Mouse (Mus musculus) midbrain, postnatal 0 days (tissue): ENCODE measurements around the gene Rnd1. TPM values are rescaled to one million over a fixed set of nuclear protein-coding genes. Genes with fewer than 3 reads are reported as not detected.

ENCODE experiments used
- ATAC-seq: fragments of 200-750 bp; cut with Nextera tagmentation; 2 replicates; pipeline ENCODE4 v1.8.0; 2017; ENCODE audit warnings: moderate number of reproducible peaks, mild to moderate bottlenecking, moderate TSS enrichment, moderate library complexity; ENCODE audit not compliant: low FRiP score
- DNase-seq: peaks from one replicate; pipeline ENCODE4 v3.0.0-alpha.2; 2015; ENCODE audit warnings: low spot score
- H3K27ac ChIP-seq: fragments of 300-500 bp; sonication (generic); 2 replicates; pipeline ENCODE4 v1.5.1; 2014; ENCODE audit warnings: low read depth, mild to moderate bottlenecking, low read length, mixed read lengths
- H3K27me3 ChIP-seq: fragments of 300-500 bp; sonication (generic); 2 replicates; pipeline ENCODE4 v1.6.1; 2014; ENCODE audit warnings: low read length, control low read depth, mixed read lengths; ENCODE audit not compliant: insufficient read depth
- H3K36me3 ChIP-seq: fragments of 300-500 bp; sonication (generic); 2 replicates; pipeline ENCODE4 v1.6.1; 2014; ENCODE audit warnings: low read length, control low read depth, mixed read lengths; ENCODE audit not compliant: insufficient read depth
- H3K4me1 ChIP-seq: fragments of 300-500 bp; sonication (generic); 2 replicates; pipeline ENCODE4 v1.6.1; 2014; ENCODE audit warnings: mild to moderate bottlenecking, control low read depth, antibody characterized with exemption, low read length, mixed read lengths; ENCODE audit not compliant: insufficient read depth
- H3K4me2 ChIP-seq: fragments of 300-500 bp; sonication (generic); 2 replicates; pipeline ENCODE4 v1.6.1; 2014; ENCODE audit warnings: low read depth, mild to moderate bottlenecking, low read length, mixed read lengths; ENCODE audit not compliant: poor library complexity, severe bottlenecking
- H3K4me3 ChIP-seq: fragments of 300-500 bp; sonication (generic); 2 replicates; pipeline ENCODE4 v1.5.1; 2014; ENCODE audit warnings: low read depth, mild to moderate bottlenecking, low read length, moderate library complexity
- H3K9ac ChIP-seq: fragments of 300-500 bp; sonication (generic); replicated peaks from 2 replicates; pipeline ENCODE4 v1.6.1; 2014; ENCODE audit warnings: mild to moderate bottlenecking, low read length, moderate library complexity, mixed read lengths; ENCODE audit not compliant: poor library complexity, severe bottlenecking
- H3K9me3 ChIP-seq: fragments of 300-500 bp; sonication (generic); 2 replicates; pipeline ENCODE4 v1.6.1; 2016; ENCODE audit warnings: low read length, control low read depth
- CTCF ChIP-seq: IDR thresholded peaks from 2 replicates; pipeline ENCODE4 v1.5.1; 2016; ENCODE audit warnings: antibody characterized with exemption, mild to moderate bottlenecking
- WGBS: fragments of 180-500 bp; shearing (Covaris S2); extraction: QIAGEN DNeasy Blood & Tissue Kit; methylation state at CpG from one replicate; pipeline ENCODE4 v1.1.7; 2014; 5-methylcytosine and 5-hydroxymethylcytosine counted together
- polyA plus RNA-seq: library from polyadenylated mRNA; unstranded; fragments of >200 nt; fragmentation: Nextera tagmentation; extraction: Ambion mirVana; gene quantifications from 2 replicates; pipeline ENCODE4 v1.2.1, GENCODE M21; 2015
- total RNA-seq: library from RNA; depleted of rRNA; stranded (reverse); fragments of >200 nt; gene quantifications from 2 replicates; pipeline ENCODE4 v1.2.3, GENCODE M21; 2014

Gene Rnd1
- total and polyA plus RNA-seq, 2 experiments from 2014 or later, result 20.7 to 42.9 TPM

DNA sequence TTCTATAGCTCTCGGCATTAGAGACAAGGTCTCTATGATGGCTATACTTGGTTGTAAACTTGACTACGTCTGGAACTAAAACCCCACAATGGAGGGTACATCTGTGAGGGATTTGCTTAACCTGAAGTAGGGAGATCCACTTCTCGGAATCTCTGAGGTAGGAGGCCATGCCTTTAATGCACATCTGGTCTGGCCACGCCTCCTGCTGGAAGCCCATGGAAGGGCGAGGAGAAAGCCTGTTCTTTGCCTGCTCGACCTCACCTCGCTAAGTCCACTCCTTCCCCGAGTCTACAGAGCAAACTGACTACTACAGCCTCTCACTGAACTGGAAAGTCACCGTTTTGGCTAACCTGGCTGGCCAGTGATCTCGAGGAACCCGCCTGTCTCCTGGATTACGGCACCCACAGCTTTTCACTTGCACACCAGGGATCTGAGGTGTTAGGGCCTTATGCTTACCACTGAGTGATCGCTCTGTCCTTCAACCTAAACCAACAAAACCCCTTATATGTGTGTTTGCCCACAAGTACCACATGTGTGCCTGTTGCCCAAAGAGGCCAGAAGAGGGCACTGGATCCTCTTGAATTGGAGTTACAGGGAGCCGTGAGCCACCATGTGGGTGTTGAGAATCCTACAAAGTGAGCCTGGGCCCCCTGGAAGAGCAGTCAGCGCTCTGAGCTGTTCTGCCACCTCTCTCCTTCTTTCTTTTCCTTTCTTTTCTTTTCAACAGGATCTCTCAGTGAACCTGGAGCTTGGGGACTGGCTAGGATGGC, 20.1 kb downstream of the Rnd1 start:
- H3K27ac ChIP-seq, result no peak overlapping the region
- TF ChIP-seq CTCF, result peak; percentile 33
- 90% methylated on average over 15 of the region's 15 CpGs for WGBS
- H3K36me3 ChIP-seq, result peaks cover 45% of the 10 kb centered on the region
- H3K9me3 ChIP-seq, result no peaks in the 10 kb centered on the region
- H3K27me3 ChIP-seq, result no peaks in the 10 kb centered on the region
- no peak overlapping the region for H3K4me2 ChIP-seq
- no peak overlapping the region for H3K9ac ChIP-seq
- no peak for DNase-seq
- ATAC-seq, result no peak
- H3K4me1 ChIP-seq, result no peaks in the 10 kb centered on the region
- H3K4me3 ChIP-seq, result no peak overlapping the region

DNA sequence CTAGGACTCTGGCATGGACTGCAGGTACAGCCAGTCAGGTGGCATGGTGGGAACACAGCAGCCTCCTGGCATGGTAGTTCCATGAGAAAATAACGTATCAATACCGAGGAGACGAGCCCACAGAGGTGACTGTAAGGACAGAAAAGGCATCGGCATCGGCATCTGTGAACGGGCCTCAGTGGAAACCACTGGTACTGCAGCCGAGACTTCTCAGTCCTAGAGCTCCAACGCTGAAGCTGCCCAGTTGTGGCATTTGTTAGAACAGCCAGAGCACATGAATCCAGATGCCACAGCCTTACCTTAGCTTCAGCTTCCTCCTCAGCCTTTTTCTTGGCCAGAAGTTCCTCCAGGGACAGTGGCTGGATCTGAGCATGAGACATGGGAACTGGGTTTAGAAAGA, 25.1 kb downstream of the Rnd1 start:
- DNase-seq (no peak), ATAC-seq (no peak)
- 96% methylated on average over 8 of the region's 8 CpGs for WGBS
- Histone ChIP-seq H3K4me3 (no peak overlapping the region), H3K27ac (no peak overlapping the region), H3K9ac (no peak overlapping the region), H3K4me2 (no peak overlapping the region), H3K4me1 (no peaks in the 10 kb centered on the region), H3K9me3 (no peaks in the 10 kb centered on the region), H3K36me3 (peaks cover 76% of the 10 kb centered on the region), H3K27me3 (no peaks in the 10 kb centered on the region)
- no peak for TF ChIP-seq CTCF

- no peak overlapping the region for H3K4me2 ChIP-seq
- no peaks in the 10 kb centered on the region for H3K27me3 ChIP-seq
- peaks cover 76% of the 10 kb centered on the region for H3K36me3 ChIP-seq
Observed at GRCm38 (mm10) chr15:98651431-98651830, 25.8 kb downstream of the Rnd1 start.

DNA sequence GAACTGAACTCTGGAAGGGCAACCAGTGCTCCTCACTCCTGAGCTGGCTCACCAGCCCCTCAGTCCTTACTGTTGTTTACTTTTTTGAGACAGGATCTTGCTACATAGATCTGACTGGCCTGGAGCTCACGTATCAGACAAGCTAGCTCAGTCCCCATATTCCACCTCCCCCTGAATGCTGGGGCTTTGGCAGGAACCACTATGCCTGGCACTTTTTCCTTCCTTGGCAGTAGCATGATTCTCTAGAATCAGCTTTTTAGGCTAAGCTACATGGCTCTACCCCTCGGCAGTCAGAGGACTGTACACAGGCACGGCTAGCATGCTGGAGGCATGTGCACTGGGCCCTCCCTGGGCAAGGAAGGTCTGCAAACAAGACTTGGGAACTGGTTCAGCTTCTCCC, 29.2 kb downstream of the Rnd1 start:
- H3K27ac ChIP-seq, result no peak overlapping the region
- ATAC-seq, result no peak
- H3K4me1 ChIP-seq, result no peaks in the 10 kb centered on the region
- H3K9ac ChIP-seq, result no peak overlapping the region
- TF ChIP-seq CTCF, result no peak
- WGBS, result 93% methylated on average over 3 of the region's 3 CpGs
- peaks cover 89% of the 10 kb centered on the region for H3K36me3 ChIP-seq
- H3K4me3 ChIP-seq, result no peak overlapping the region
- no peak for DNase-seq
- H3K4me2 ChIP-seq, result no peak overlapping the region
- no peaks in the 10 kb centered on the region for H3K9me3 ChIP-seq
- no peaks in the 10 kb centered on the region for H3K27me3 ChIP-seq

More at GRCm38 (mm10) chr15:98651431-98651830, 25.8 kb downstream of the Rnd1 start:
- 88% methylated on average over 15 of the region's 15 CpGs for WGBS
- DNase-seq (no peak), ATAC-seq (no peak)
- Histone ChIP-seq H3K27ac (no peak overlapping the region), H3K9ac (no peak overlapping the region), H3K4me1 (no peaks in the 10 kb centered on the region), H3K4me3 (no peak overlapping the region), H3K9me3 (no peaks in the 10 kb centered on the region)
- TF ChIP-seq CTCF, result no peak

GRCm38 (mm10) chr15:98647308-98647707, 30.0 kb downstream of the Rnd1 start:
- whole genome bisulfite sequencing, result 86% methylated on average over 10 of the region's 10 CpGs
- H3K4me2 ChIP-seq, result no peak overlapping the region
- ATAC-seq (no peak), DNase-seq (no peak)
- H3K4me3 ChIP-seq, result no peak overlapping the region
- no peaks in the 10 kb centered on the region for H3K4me1 ChIP-seq
- H3K9me3 ChIP-seq, result no peaks in the 10 kb centered on the region
- H3K36me3 ChIP-seq, result peaks cover 89% of the 10 kb centered on the region
- no peak overlapping the region for H3K27ac ChIP-seq
- no peak for TF ChIP-seq CTCF
- H3K9ac ChIP-seq, result no peak overlapping the region
- no peaks in the 10 kb centered on the region for H3K27me3 ChIP-seq

DNA sequence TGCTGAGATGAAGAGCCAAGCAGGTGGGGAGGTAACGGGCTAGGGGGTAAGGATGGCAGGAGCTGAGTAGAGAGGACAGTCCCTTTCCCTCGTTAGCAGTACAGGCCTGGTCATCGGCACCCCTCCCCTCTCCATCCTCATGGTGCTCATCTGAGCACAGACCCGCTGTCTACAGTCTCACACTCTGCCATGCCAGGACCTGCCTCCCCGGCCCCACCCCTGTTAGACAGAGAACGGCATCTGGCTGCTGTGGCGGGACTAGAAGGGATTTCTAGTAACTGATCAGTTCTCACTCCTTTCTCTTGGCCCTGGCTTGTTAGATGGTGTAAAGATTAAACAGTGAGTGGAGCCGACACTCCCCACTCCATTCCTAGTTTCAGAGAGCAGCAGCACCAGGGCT, 30.5 kb downstream of the Rnd1 start:
- no peaks in the 10 kb centered on the region for H3K27me3 ChIP-seq
- 92% methylated on average over 8 of the region's 8 CpGs for WGBS
- no peaks in the 10 kb centered on the region for H3K9me3 ChIP-seq
- no peak for ATAC-seq
- no peak for TF ChIP-seq CTCF
- H3K36me3 ChIP-seq, result peaks cover 89% of the 10 kb centered on the region
- H3K4me3 ChIP-seq, result no peak overlapping the region
- no peaks in the 10 kb centered on the region for H3K4me1 ChIP-seq
- no peak for DNase-seq
- H3K4me2 ChIP-seq, result no peak overlapping the region
- H3K9ac ChIP-seq, result no peak overlapping the region
- H3K27ac ChIP-seq, result no peak overlapping the region
